Comparison of ENCODE assay signal across 34 mouse cellular contexts in the genomic region with DNA sequence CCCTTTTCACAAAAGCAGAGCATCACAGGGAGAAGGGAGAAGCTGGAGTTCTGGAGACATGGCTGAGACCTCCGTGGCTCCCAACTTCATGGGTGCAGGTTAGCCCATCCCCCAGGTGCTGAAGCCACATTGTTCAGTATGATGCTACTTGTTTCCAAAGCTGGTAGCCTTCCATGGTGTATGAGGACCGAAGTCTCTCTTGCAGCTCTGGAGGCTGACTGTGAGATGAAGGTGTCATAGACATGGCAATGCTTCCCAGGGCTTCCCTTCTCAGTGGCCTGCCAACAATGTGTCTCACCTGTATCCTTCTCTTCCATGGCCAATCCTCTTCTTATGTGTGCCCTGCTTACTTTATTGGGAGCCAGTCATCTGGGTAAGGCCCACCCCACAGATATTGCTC. TPM values are rescaled to one million over a fixed set of nuclear protein-coding genes. Genes with fewer than 3 reads are reported as not detected.
"Had no signal": no experiment of that assay in that cellular context is flagged by ENCODE, and none has a peak within 500 bp of the region (broad histone marks: within the 10 kb centered on the region; RNA-seq: fewer than 3 reads in every experiment).

No protein-coding gene starts in this region.

- H3K27me3 ChIP-seq: hindbrain, embryonic 13.5 days; intestine, embryonic 15.5 days; limb, embryonic 12.5 days; liver, embryonic 13.5 days; liver, embryonic 15.5 days had no signal

- H3K4me1 ChIP-seq: heart, embryonic 10.5 days; heart, embryonic 12.5 days; intestine, embryonic 15.5 days; liver, embryonic 13.5 days; liver, embryonic 15.5 days had no signal

- H3K9me3 ChIP-seq: heart, embryonic 10.5 days; heart, embryonic 12.5 days; hindbrain, embryonic 10.5 days; hindbrain, embryonic 13.5 days; intestine, embryonic 15.5 days; limb, embryonic 10.5 days; limb, embryonic 12.5 days; liver, embryonic 13.5 days; liver, embryonic 15.5 days had no signal

- H3K27ac ChIP-seq: gastrocnemius, adult 2 months; heart, embryonic 10.5 days; hindbrain, embryonic 13.5 days; intestine, embryonic 15.5 days; layer of hippocampus, adult 2 months; left cerebral cortex, adult 2 months; limb, embryonic 10.5 days; limb, embryonic 12.5 days; liver, embryonic 13.5 days; liver, embryonic 15.5 days had no signal

- H3K4me3 ChIP-seq: gastrocnemius, adult 2 months; heart, embryonic 10.5 days; heart, embryonic 12.5 days; hindbrain, embryonic 10.5 days; hindbrain, embryonic 13.5 days; intestine, embryonic 15.5 days; layer of hippocampus, adult 2 months; left cerebral cortex, adult 2 months; limb, embryonic 10.5 days; limb, embryonic 12.5 days; liver, embryonic 13.5 days; liver, embryonic 15.5 days had no signal

- DNase-seq: gastrocnemius, adult 2 months; gastrocnemius, postnatal 10 days; gastrocnemius, postnatal 25 days; heart, adult 18-20 months; heart, postnatal 10 days; heart, postnatal 4 days; kidney, adult 18-20 months; kidney, adult 8-10 months; kidney, postnatal 10 days; kidney, postnatal 25 days; kidney, postnatal 4 days; liver; liver, embryonic 13.5 days; liver, postnatal 0 days had no signal

- H3K9ac ChIP-seq: heart, embryonic 12.5 days; hindbrain, embryonic 13.5 days; intestine, embryonic 15.5 days; limb, embryonic 12.5 days; liver, embryonic 13.5 days; liver, embryonic 15.5 days; liver, postnatal 0 days had no signal

- H3K36me3 ChIP-seq: heart, embryonic 10.5 days; heart, embryonic 12.5 days; hindbrain, embryonic 10.5 days; hindbrain, embryonic 13.5 days; intestine, embryonic 15.5 days; limb, embryonic 10.5 days; limb, embryonic 12.5 days; liver, embryonic 13.5 days; liver, embryonic 15.5 days had no signal

- H3K4me2 ChIP-seq: heart, embryonic 12.5 days; hindbrain, embryonic 13.5 days; intestine, embryonic 15.5 days; limb, embryonic 12.5 days; liver, embryonic 11.5 days; liver, embryonic 13.5 days; liver, embryonic 15.5 days had no signal

- ATAC-seq: inflammation-experienced regulatory T-cells, adult 6 months; intestine, embryonic 15.5 days; intestine, postnatal 0 days; liver, postnatal 0 days had no signal

RNA-seq across cellular contexts. Expression of a gene that starts 4.9 kb away (rescaled TPM):
- total RNA-seq: gastrocnemius, adult 2 months; gastrocnemius, postnatal 10 days; gastrocnemius, postnatal 25 days; gastrocnemius, postnatal 4 days; granulocyte monocyte progenitor cell, adult 5-6 weeks; heart, adult 18-20 months; heart, adult 8-10 months; heart, postnatal 10 days; heart, postnatal 25 days; heart, postnatal 4 days; left cerebral cortex, adult 2 months; left cerebral cortex, postnatal 36 days had no signal
- polyA plus RNA-seq: heart, embryonic 14.5 days; heart, embryonic 16.5 days; inflammation-experienced regulatory T-cells, adult 6 months; limb, embryonic 10.5 days; limb, embryonic 12.5 days; liver, postnatal 0 days had no signal
